Mouse (Mus musculus): ENCODE data around the gene Pim3. TPM values are rescaled to one million over a fixed set of nuclear protein-coding genes. Genes with fewer than 3 reads are reported as not detected.

Pim3 gene
- polyA plus RNA-seq, 1 experiment: 0.49 TPM

DNA sequence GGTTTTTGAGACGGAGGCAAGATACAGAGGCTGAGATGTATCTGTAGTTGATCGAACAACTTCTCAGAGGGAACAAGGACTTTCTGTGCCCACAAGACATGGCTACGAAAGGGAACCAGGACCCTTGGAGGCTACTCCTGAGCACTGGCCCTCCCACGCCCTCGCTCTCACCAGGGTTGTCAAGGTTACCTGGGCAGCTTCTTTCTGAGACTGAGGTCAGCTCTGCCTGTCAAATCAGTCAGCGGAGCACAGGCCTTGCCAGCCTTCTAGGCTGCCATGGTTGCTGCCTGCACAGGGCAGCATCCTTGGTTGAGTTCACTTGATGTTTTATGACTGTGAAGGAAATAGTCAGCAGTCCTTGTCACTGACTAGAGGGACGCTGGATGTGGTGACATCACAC, 39.5 kb upstream of the Pim3 start:
- H3K36me3 ChIP-seq (ENCODE audit: control insufficient read depth): peaks cover 60% of the 10 kb centered on the region
- no peaks in the 10 kb centered on the region for H3K9me3 ChIP-seq (ENCODE audit: control insufficient read depth, low read length)
- H3K27me3 ChIP-seq (ENCODE audit: control insufficient read depth): no peaks in the 10 kb centered on the region
- H3K4me1 ChIP-seq (ENCODE audit: control insufficient read depth): peaks cover 30% of the 10 kb centered on the region
- no peak for TF ChIP-seq GATA1 (IDR thresholded peaks at IDR 0.05; ENCODE audit: low read length)
- no peak for TF ChIP-seq TAL1 (IDR thresholded peaks at IDR 0.05; ENCODE audit: low read length)
- no peak overlapping the region for H3K4me3 ChIP-seq (replicated peaks)

DNA sequence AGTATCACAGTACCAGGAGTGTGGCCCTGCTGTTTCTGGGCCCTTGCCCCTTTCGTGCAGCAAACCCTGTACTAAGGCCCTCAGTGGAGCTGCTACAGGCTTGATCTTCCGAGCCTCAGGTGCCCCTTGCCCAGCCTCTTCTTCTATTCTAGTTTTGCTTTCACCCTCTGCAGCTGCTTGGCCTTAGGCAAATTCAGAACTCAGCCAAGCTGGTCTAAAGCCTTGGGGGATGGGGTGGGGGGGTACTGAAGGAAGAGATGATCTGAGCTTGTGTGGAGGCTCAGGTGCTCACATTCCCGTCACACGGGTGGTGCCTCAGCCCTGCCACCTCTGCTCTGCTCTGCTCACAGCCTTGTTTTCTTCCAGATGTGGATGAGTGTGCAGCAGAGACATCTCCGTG, 38.6 kb upstream of the Pim3 start:
- Histone ChIP-seq H3K27me3 (ENCODE audit: control insufficient read depth) (no peaks in the 10 kb centered on the region), H3K4me3 (replicated peaks) (no peak overlapping the region), H3K36me3 (ENCODE audit: control insufficient read depth) (peaks cover 60% of the 10 kb centered on the region), H3K4me1 (ENCODE audit: control insufficient read depth) (peaks cover 22% of the 10 kb centered on the region), H3K9me3 (ENCODE audit: control insufficient read depth, low read length) (no peaks in the 10 kb centered on the region)
- TF ChIP-seq GATA1 (IDR thresholded peaks at IDR 0.05; ENCODE audit: low read length) (no peak), TAL1 (IDR thresholded peaks at IDR 0.05; ENCODE audit: low read length) (no peak)

DNA sequence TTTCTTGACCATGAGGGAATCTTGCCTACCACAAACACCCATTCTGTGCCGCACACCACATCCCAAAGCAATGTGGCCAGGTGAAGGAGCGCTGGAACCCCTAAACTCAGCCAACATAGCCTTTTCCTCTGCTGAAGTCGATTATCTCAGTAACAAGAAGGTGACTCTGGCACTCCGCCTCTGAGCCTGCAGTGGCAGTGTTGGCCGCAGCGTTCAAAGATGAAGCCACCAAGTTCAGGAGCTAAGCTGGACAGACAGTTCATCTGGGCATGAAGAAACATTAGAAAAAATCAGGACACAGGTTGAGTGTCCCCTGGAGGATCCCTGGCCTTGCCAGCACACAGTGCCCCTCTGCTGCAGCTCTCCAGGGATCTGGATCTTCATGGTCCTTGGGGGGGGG, 34.5 kb upstream of the Pim3 start:
- H3K9me3 ChIP-seq (ENCODE audit: control insufficient read depth, low read length): no peaks in the 10 kb centered on the region
- peaks cover 2% of the 10 kb centered on the region; the same call in 1 of the 2 replicates for H3K4me1 ChIP-seq (ENCODE audit: control insufficient read depth)
- TF ChIP-seq GATA1 (IDR thresholded peaks at IDR 0.05; ENCODE audit: low read length) (no peak), TAL1 (IDR thresholded peaks at IDR 0.05; ENCODE audit: low read length) (no peak)
- H3K27me3 ChIP-seq (ENCODE audit: control insufficient read depth): no peaks in the 10 kb centered on the region
- H3K36me3 ChIP-seq (ENCODE audit: control insufficient read depth): peaks cover 47% of the 10 kb centered on the region
- H3K4me3 ChIP-seq (replicated peaks): no peak overlapping the region

DNA sequence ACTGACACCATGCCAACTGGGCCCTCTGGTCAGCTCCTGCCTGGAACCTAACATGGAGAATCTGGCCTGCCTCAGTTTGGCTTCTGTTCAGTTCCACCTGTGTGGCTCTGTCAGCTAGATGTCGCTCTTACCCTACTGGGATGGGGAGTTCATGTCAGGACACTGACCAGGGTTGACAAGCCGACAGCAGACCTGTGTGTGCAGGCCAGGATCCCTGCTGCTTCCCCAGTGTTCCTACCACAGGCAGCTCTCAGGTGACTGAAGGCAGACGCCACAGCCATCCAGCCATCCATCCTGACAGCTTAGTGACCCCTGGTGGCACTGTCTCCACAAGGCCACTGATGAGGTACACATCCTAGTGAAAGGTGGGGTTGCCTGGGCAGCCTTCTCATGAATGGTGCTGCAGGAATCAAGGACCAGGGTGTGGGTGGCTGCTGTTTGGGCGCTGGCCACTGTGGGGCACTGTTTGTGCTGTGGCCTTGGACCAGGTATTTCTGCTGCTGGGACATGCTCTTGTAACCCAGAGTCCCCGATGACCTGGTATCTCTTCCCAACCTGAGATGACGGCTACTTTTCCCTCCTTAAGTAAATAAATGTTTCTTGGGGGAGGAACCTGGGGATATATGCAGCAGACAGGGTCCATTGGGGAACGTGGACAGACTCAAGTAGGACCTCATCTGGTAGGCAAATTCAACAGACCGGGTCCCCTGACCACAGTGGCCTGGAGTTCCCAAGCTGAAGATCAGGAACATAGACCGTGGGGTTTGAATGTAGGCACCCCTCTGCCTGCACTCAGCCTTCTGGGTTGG, 33.8 kb upstream of the Pim3 start:
- TF ChIP-seq TAL1 (IDR thresholded peaks at IDR 0.05; ENCODE audit: low read length) (no peak), GATA1 (IDR thresholded peaks at IDR 0.05; ENCODE audit: low read length) (no peak)
- H3K27me3 ChIP-seq (ENCODE audit: control insufficient read depth): no peaks in the 10 kb centered on the region
- no peaks in the 10 kb centered on the region for H3K9me3 ChIP-seq (ENCODE audit: control insufficient read depth, low read length)
- H3K4me3 ChIP-seq (replicated peaks): no peak overlapping the region
- peaks cover 2% of the 10 kb centered on the region; the same call in 1 of the 2 replicates for H3K4me1 ChIP-seq (ENCODE audit: control insufficient read depth)
- peaks cover 40% of the 10 kb centered on the region for H3K36me3 ChIP-seq (ENCODE audit: control insufficient read depth)

DNA sequence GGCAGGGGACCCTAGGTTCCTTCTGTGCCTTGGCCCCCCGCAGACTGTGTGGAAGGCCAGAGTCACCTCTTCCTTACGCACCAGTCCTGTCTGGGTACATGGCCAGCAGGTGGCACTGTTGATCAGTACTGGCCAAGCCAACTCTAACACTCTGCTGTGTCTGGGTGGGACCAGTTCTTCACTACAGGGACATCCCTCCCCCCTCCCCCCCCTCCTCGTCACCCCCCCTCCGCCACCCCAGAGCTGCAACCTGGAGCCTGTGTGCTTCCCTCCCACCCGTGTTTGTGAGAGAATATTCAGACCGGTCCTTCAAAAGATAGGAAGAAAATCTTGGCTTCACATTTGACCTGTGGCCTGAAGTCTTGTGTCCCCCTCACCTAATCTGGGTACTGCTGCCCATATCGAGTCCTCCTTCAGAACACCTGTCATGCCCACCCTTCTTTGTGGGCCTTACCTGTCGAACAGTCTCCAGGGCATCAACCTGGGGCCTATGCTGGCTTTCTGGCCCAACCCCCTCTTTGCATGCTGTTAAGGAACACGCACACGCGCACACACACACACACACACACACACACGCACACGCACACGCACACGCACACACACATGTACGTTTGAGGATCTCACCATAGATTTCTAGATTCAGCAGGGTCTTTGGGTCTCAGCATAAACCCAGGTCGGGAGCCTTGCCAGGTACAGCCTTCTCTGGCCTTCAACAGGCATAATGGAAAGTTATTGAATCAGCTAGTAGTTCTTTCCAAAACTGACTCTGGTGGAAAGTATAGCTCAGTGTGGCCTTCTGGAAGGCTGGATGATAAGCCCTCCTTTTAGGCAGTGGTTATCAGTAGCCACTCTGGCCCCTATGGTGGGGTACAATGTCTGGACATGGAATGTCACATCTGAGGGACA, 32.9 kb upstream of the Pim3 start:
- H3K9me3 ChIP-seq (ENCODE audit: control insufficient read depth, low read length): no peaks in the 10 kb centered on the region
- peaks cover 2% of the 10 kb centered on the region; the same call in 1 of the 2 replicates for H3K4me1 ChIP-seq (ENCODE audit: control insufficient read depth)
- H3K36me3 ChIP-seq (ENCODE audit: control insufficient read depth): peaks cover 31% of the 10 kb centered on the region
- H3K4me3 ChIP-seq (replicated peaks): no peak overlapping the region
- TF ChIP-seq GATA1 (IDR thresholded peaks at IDR 0.05; ENCODE audit: low read length) (no peak), TAL1 (IDR thresholded peaks at IDR 0.05; ENCODE audit: low read length) (no peak)
- no peaks in the 10 kb centered on the region for H3K27me3 ChIP-seq (ENCODE audit: control insufficient read depth)

DNA sequence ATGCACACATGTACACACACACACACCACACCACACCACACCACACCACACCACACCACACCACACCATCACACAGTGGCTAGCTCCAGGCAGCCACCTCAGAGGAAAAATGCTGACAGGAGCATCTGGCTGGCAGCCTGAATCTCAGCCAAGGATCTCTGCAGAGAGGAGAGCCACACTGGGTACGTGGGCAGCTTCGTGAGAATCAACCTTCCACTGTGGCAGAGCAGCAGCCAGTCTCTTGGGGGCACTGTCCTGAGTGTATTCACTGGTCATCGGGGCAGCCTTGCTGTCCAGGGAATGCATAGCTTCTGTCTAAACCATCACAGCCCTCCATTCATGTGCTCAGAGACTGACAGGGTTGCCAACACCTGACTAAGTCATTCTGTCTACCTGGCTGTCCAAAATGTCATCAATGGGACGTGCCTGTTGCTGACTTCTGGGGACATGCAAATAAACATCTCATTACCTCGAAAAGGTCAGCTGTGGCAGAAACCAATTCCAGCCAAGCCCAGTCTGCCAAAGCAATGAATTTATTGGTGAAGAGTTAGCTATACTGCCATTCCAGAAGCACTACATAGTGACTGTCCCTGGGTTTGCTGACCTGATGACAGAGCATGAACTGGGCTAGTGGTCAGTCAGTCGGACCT, 32.1 kb upstream of the Pim3 start:
- Histone ChIP-seq H3K36me3 (ENCODE audit: control insufficient read depth) (peaks cover 23% of the 10 kb centered on the region), H3K9me3 (ENCODE audit: control insufficient read depth, low read length) (no peaks in the 10 kb centered on the region), H3K4me3 (replicated peaks) (no peak overlapping the region), H3K4me1 (ENCODE audit: control insufficient read depth) (peaks cover 2% of the 10 kb centered on the region; the same call in 1 of the 2 replicates), H3K27me3 (ENCODE audit: control insufficient read depth) (no peaks in the 10 kb centered on the region)
- TF ChIP-seq GATA1 (IDR thresholded peaks at IDR 0.05; ENCODE audit: low read length) (no peak), TAL1 (IDR thresholded peaks at IDR 0.05; ENCODE audit: low read length) (no peak)

DNA sequence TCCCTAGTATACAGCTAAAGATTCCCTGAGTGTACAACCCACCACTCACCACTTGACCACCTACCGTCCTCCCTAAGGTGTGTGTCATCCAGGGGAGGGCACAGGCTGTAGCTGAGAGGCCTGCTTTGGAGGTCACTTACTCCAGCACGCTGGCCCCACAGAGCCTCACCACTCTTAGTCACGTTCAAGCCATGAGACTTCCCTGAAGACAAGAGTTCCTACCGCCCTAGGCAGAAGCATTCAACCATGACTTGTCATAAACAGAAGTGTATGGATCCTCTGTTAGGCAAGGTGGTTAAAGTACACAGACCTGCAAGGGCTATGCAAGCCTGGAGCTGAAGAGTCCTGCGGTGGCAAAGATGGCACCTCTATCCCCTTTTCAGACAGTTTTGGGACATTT, 31.3 kb upstream of the Pim3 start:
- no peaks in the 10 kb centered on the region for H3K9me3 ChIP-seq (ENCODE audit: control insufficient read depth, low read length)
- peaks cover 2% of the 10 kb centered on the region; the same call in 1 of the 2 replicates for H3K4me1 ChIP-seq (ENCODE audit: control insufficient read depth)
- no peak for TF ChIP-seq TAL1 (IDR thresholded peaks at IDR 0.05; ENCODE audit: low read length)
- TF ChIP-seq GATA1 (IDR thresholded peaks at IDR 0.05; ENCODE audit: low read length): no peak
- peaks cover 15% of the 10 kb centered on the region for H3K36me3 ChIP-seq (ENCODE audit: control insufficient read depth)
- no peaks in the 10 kb centered on the region for H3K27me3 ChIP-seq (ENCODE audit: control insufficient read depth)
- no peak overlapping the region for H3K4me3 ChIP-seq (replicated peaks)

DNA sequence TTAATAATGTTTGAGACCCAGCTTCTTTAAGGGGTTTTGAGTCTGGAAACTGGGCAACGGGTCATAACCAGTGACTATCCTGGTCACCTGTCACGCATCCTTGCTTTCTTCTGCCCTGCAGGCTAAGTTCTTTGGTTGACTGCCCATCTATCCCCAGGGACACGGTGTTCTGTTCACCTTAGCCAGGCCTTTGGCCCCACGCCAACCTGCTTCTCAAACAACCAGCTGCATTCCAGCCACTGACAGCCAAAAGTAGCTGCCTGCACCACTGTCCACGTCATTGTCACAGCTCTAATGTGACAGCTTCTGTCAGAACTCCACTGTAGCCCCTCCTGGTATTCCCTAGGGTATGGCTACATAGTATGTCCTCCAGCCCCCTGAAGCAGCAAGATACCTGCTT, 30.5 kb upstream of the Pim3 start:
- H3K36me3 ChIP-seq (ENCODE audit: control insufficient read depth): peaks cover 7% of the 10 kb centered on the region
- no peak overlapping the region for H3K4me3 ChIP-seq (replicated peaks)
- peaks cover 2% of the 10 kb centered on the region for H3K27me3 ChIP-seq (ENCODE audit: control insufficient read depth)
- no peaks in the 10 kb centered on the region for H3K9me3 ChIP-seq (ENCODE audit: control insufficient read depth, low read length)
- TF ChIP-seq GATA1 (IDR thresholded peaks at IDR 0.05; ENCODE audit: low read length) (no peak), TAL1 (IDR thresholded peaks at IDR 0.05; ENCODE audit: low read length) (no peak)
- H3K4me1 ChIP-seq (ENCODE audit: control insufficient read depth): peaks cover 2% of the 10 kb centered on the region; the same call in 1 of the 2 replicates

Data from erythroblast, embryonic 14.5 days (primary cell).